Mouse (Mus musculus) forebrain, embryonic 16.5 days (tissue): ENCODE measurements around the gene Cntfr. TPM values are rescaled to one million over a fixed set of nuclear protein-coding genes. Genes with fewer than 3 reads are reported as not detected.
A peak's percentile ranks its signal among the peaks of the same experiment; 100 is the strongest.
"Not testable (repeated sequence)": the region's sequence is repeated elsewhere in the genome, so short reads cannot be mapped to it uniquely, and the experiment has no call there.

Source experiments
- ATAC-seq: fragments of 200-750 bp; cut with Nextera tagmentation; 2 replicates; pipeline ENCODE4 v1.8.0; 2017; ENCODE audit warnings: mild to moderate bottlenecking, moderate library complexity
- H3K27ac ChIP-seq: fragments of 300-500 bp; sonication (generic); 2 replicates; pipeline ENCODE4 v1.5.1; 2014; ENCODE audit warnings: low read length, control low read depth
- H3K27me3 ChIP-seq: fragments of 300-500 bp; sonication (generic); replicated peaks from 2 replicates; pipeline ENCODE4 v1.6.1; 2014; ENCODE audit warnings: low read length; ENCODE audit not compliant: control insufficient read depth, insufficient read depth
- H3K36me3 ChIP-seq: fragments of 300-500 bp; sonication (generic); 2 replicates; pipeline ENCODE4 v1.6.1; 2014; ENCODE audit not compliant: control insufficient read depth, insufficient read depth
- H3K4me1 ChIP-seq: fragments of 300-500 bp; sonication (generic); replicated peaks from 2 replicates; pipeline ENCODE4 v1.6.1; 2014; ENCODE audit warnings: low read length; ENCODE audit not compliant: control insufficient read depth, insufficient read depth
- H3K4me2 ChIP-seq: fragments of 300-500 bp; sonication (generic); 2 replicates; pipeline ENCODE4 v1.6.1; 2014; ENCODE audit warnings: mild to moderate bottlenecking, low read length, control low read depth
- H3K4me3 ChIP-seq: fragments of 300-500 bp; sonication (generic); replicated peaks from 2 replicates; pipeline ENCODE4 v1.5.1; 2014; ENCODE audit warnings: mild to moderate bottlenecking, low read length, control low read depth
- H3K9ac ChIP-seq: fragments of 300-500 bp; sonication (generic); replicated peaks from 2 replicates; pipeline ENCODE4 v1.6.1; 2014; ENCODE audit warnings: low read depth, low read length, control low read depth
- H3K9me3 ChIP-seq: fragments of 300-500 bp; sonication (generic); 2 replicates; pipeline ENCODE4 v1.6.1; 2016; ENCODE audit warnings: low read length; ENCODE audit not compliant: control insufficient read depth
- WGBS: fragments of 180-500 bp; shearing (Covaris S2); extraction: QIAGEN DNeasy Blood & Tissue Kit; methylation state at CpG from one replicate; pipeline ENCODE4 v1.1.7; 2014; 5-methylcytosine and 5-hydroxymethylcytosine counted together
- polyA plus RNA-seq: library from polyadenylated mRNA; unstranded; fragments of >200 nt; fragmentation: Nextera tagmentation; extraction: Ambion mirVana; gene quantifications from 2 replicates; pipeline ENCODE4 v1.2.1, GENCODE M21; 2015

Cntfr gene
- polyA plus RNA-seq, 1 experiment from 2014 or later: 16.7 TPM

DNA sequence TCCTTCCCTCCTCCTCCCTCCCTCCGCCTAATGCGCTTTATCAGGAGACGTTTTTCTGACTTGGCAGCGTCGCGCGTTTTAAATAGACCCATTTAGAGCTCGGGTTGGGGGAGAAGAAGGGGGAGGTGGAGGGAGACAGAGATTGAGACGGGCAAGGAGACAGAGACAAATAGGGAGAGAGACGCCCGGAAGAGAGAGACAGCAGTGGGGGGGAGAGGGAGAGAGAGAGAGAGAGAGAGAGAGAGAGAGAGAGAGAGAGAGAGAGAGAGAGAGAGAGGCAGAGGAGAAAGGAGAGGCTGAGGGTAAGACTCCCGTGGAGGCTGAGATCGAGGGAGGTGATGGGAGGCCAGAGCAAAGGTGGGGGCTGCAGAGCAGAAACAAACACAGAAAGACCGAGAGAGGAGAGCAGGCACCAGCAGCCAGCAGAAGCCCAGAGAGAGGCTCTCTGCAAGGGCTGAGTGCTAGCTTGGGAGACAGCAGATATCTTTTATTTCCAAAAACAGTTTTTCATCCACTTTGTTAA lies 11.9 kb downstream of the Cntfr start:
- H3K36me3 ChIP-seq, H3K27me3 ChIP-seq, H3K4me3 ChIP-seq, H3K4me2 ChIP-seq, H3K9me3 ChIP-seq, H3K9ac ChIP-seq: not testable (repeated sequence)
- H3K27ac ChIP-seq: peak overlapping the region; percentile 44; the same call in 1 of the 2 replicates
- H3K4me1 ChIP-seq: peaks cover 32% of the 10 kb centered on the region
- peak; percentile 16 for ATAC-seq
- under 1% methylated on average over 14 of the region's 14 CpGs for WGBS

DNA sequence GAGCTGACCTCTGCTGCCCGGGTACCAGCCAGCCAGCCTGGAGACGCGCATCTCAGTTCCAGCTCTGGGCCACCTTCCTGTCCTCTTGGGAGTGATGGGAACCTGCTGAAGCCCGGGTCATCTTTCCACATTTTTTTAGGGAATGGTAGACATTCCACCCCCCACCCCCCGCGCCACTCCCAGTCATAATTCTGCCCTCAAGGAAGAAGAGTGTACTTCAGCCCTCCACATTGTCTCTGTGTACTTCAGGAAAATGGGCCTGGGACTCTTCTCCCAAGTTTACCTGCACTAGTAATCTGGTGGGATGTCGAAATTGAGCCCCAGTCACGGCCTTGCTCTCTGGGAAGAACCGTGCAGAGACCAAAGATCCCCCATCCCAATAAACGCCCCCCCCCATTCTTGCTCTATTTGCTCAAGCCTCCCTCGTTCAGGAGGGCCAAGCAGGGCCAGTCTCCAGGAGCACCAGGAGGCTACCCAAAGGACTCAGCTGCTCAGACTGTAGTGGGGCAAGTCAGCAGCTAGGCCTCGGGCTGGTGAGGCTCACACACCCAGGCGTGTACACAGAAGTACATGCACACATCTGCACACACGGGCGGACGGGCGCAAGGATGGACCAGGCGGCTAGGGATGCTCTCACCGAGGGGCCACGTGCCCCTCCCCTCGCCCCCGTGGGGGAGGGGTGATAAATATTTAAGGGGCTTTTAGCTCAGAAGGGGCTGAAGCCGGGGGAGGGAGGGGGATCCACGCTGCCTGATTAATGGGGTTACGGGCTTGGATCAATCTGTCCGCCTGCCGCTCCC lies 12.6 kb downstream of the Cntfr start:
- H3K9ac ChIP-seq, H3K27me3 ChIP-seq, H3K36me3 ChIP-seq, H3K9me3 ChIP-seq: not testable (repeated sequence)
- peak overlapping the region; percentile 26 for H3K4me2 ChIP-seq
- H3K27ac ChIP-seq: peak overlapping the region; percentile 73
- 0 out of 2 replicates have a peak overlapping the region, but pooled peaks have one; percentile 6 for H3K4me3 ChIP-seq
- H3K4me1 ChIP-seq: peaks cover 38% of the 10 kb centered on the region
- WGBS: 4% methylated on average over 18 of the region's 27 CpGs
- peak; percentile 15 for ATAC-seq

DNA sequence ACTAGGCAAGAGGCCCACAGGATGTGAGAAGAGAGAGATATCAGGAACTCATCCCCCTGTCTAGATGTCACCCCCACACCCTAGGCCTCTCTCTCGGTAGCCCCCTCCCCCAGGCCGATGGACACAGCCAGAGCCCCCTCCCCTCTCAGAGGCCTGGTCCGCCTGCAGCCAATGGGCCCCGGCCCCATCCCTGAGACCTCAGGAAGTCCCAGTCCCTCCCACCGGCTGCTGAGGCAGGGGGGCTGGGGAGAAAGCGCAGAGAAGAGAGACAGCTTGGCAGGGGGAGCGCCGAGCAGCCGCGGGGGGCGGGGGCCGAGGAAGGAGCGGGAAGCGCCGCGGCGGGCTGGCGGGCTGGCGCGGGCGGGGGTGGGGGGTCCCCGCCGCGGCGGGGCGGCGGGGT lies 13.6 kb downstream of the Cntfr start:
- H3K27ac ChIP-seq, H3K27me3 ChIP-seq, H3K36me3 ChIP-seq, H3K9me3 ChIP-seq, H3K9ac ChIP-seq, H3K4me3 ChIP-seq: not testable (repeated sequence)
- ATAC-seq: peak; percentile 47
- Histone ChIP-seq H3K4me1 (peaks cover 43% of the 10 kb centered on the region), H3K4me2 (peak overlapping the region; percentile 34; the same call in 1 of the 2 replicates)
- WGBS: no CpG with 5 or more reads among the region's 27 CpGs

DNA sequence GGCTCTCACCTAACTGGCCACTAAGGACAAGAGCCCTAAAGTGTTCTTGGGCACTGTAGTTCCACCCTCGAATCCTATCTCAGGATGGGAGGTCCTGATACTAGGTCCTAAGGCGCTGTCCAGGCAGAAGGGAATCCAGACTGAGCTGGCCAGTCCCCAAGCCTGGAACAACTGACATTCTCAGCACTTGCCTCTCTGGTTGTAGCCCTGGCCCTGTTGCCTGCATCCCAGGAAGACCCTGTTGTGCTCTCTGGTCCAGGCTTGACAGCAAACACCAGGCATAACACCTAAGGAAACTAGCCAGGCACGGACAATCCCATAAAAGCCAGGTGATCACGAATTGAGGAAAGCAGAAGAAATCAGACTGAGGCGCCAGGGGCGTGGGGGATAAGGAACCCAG lies 14.1 kb downstream of the Cntfr start:
- Histone ChIP-seq H3K4me2 (peak overlapping the region; percentile 10; the same call in 1 of the 2 replicates), H3K9me3 (no peaks in the 10 kb centered on the region), H3K9ac (peak overlapping the region; percentile 32), H3K4me3 (no peak overlapping the region), H3K27me3 (no peaks in the 10 kb centered on the region), H3K27ac (peak overlapping the region; percentile 52; the same call in 1 of the 2 replicates), H3K36me3 (no peaks in the 10 kb centered on the region), H3K4me1 (peaks cover 48% of the 10 kb centered on the region)
- 23% methylated on average over 6 of the region's 6 CpGs for WGBS
- ATAC-seq: no peak

DNA sequence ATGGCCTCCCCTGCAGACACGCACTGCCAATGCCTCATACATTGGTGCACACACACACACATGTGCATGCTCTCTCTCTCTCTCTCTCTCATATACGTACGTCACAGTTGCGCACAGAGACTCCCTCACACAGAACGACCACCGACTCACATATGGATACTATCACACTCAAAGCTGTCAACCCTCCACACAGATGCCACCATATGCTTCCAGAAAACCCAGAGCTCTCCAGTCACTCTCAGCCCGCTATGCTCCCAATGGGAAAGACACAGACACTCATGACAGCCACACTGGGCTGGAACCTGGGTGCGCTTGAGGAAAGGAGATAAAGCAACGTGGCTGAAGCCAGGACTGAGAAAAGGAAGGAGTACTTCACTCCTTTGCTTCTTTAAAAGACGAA lies 14.9 kb downstream of the Cntfr start:
- Histone ChIP-seq H3K36me3 (no peaks in the 10 kb centered on the region), H3K4me1 (peaks cover 57% of the 10 kb centered on the region), H3K9ac (no peak overlapping the region), H3K27ac (peak overlapping the region; percentile 52; the same call in 1 of the 2 replicates), H3K4me3 (no peak overlapping the region), H3K9me3 (no peaks in the 10 kb centered on the region), H3K4me2 (no peak overlapping the region), H3K27me3 (no peaks in the 10 kb centered on the region)
- 51% methylated on average over 10 of the region's 10 CpGs for WGBS
- ATAC-seq: peak; percentile 29

DNA sequence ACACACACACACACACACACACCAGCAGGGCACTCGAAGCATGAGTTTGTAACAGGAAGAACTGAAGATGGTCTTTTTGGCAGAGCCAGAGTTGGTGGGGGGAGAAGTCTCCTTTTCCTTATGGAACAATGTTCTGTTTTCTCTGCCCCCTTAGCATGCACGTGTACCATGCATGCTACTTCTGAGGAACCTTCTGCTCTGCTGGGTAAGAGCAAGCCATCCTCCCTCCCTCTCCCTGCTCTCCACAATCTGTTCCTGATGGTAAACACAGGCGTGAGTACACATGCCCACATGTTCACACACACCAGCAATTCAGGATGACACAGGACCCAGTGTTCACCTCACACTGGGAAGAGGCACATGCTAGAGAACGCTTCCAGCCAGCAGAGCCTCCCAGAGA lies 15.7 kb downstream of the Cntfr start:
- no peaks in the 10 kb centered on the region for H3K27me3 ChIP-seq
- WGBS: 34% methylated on average over 4 of the region's 4 CpGs
- no peaks in the 10 kb centered on the region for H3K9me3 ChIP-seq
- H3K4me1 ChIP-seq: peaks cover 65% of the 10 kb centered on the region
- ATAC-seq: no peak
- H3K36me3 ChIP-seq: no peaks in the 10 kb centered on the region
- H3K4me3 ChIP-seq: no peak overlapping the region
- no peak overlapping the region for H3K27ac ChIP-seq
- H3K9ac ChIP-seq: no peak overlapping the region
- H3K4me2 ChIP-seq: no peak overlapping the region

DNA sequence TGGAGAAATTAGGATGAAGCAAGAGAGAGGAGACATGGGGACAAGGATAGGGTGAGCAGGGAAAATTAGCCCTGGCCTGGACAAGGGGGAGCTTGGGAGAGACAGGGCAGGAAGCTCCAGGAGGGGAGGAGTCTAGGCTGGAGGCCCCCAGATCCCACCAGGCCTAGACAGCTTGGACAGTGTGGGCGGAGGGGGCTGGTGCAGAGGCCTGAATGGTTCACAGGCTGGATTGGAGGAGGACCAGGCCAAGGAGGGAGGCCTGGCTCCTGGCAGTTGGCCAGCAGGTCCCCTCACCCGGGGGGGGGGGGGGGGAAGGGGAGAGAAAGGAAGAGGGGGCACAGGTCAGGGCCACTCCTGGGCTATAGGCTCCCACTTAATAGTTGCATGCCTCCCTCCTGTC lies 17.6 kb downstream of the Cntfr start:
- no peak for ATAC-seq
- H3K4me3 ChIP-seq: no peak overlapping the region
- H3K4me1 ChIP-seq: peaks cover 71% of the 10 kb centered on the region
- no peak overlapping the region for H3K9ac ChIP-seq
- H3K4me2 ChIP-seq: no peak overlapping the region
- H3K27ac ChIP-seq: no peak overlapping the region
- H3K27me3 ChIP-seq: no peaks in the 10 kb centered on the region
- H3K36me3 ChIP-seq: no peaks in the 10 kb centered on the region
- 20% methylated on average over 1 of the region's 2 CpGs for WGBS
- no peaks in the 10 kb centered on the region for H3K9me3 ChIP-seq

DNA sequence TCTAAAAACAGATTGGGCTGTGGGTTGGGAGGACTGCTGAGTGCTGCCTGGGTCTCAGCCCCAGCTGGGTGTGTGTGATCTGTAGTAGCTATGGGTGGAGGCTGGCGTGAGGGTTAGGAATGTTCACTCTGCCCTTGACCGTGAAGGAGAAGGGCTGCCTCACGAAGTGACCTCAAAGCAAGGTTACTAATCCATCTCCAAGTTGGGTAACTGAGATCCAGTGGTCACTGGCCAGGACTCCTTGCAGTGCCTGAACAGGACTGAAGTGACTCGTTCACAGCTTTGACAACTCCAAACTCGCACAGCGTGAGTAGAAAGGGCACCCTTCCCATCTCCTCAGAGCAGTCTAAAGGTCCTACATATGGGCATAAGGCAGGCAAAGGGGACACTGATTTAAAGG lies 18.0 kb downstream of the Cntfr start:
- ATAC-seq: no peak
- 59% methylated on average over 6 of the region's 6 CpGs for WGBS
- H3K27me3 ChIP-seq: no peaks in the 10 kb centered on the region
- H3K4me2 ChIP-seq: no peak overlapping the region
- peaks cover 70% of the 10 kb centered on the region for H3K4me1 ChIP-seq
- no peaks in the 10 kb centered on the region for H3K36me3 ChIP-seq
- H3K27ac ChIP-seq: no peak overlapping the region
- H3K9ac ChIP-seq: no peak overlapping the region
- H3K9me3 ChIP-seq: no peaks in the 10 kb centered on the region
- H3K4me3 ChIP-seq: no peak overlapping the region

DNA sequence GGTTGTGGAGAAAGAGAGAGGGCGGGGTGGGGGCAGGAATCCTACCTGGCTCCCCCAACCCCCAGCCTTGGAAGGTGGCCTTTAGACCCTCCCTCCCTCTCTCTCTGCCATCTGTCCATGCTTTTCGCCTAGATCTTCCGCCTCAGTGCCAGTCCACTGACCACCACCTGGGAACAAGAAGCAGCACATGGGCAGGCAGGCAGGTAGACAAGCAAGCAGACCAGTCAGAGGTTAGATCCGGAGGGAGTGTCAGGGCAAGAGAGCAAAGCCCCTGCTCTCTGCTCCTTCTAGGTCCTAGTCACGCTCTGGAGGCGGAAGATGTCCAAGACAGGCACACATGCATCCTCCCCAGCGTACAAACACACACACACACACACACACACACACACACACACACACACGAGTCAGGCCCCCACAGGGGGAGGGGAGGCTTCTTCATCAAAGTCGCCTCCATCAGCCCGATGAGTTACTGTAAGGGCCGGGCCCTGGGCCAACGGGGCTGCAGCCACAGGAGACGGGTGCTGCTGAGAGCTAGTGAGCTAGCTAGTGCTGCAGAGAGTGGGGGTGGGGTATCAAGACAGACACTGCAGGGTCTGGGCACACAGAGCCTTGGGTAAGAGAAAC lies 19.8 kb downstream of the Cntfr start:
- Histone ChIP-seq H3K4me2 (no peak overlapping the region), H3K9me3 (no peaks in the 10 kb centered on the region), H3K27ac (peak overlapping the region; percentile 52; the same call in 1 of the 2 replicates), H3K27me3 (no peaks in the 10 kb centered on the region), H3K4me3 (no peak overlapping the region), H3K36me3 (no peaks in the 10 kb centered on the region), H3K9ac (no peak overlapping the region), H3K4me1 (peaks cover 73% of the 10 kb centered on the region)
- peak; percentile 63 for ATAC-seq
- 24% methylated on average over 13 of the region's 13 CpGs for WGBS
